Mouse (Mus musculus) urinary bladder, postnatal 36 days (tissue): Measurements from ENCODE around the gene Csta1.
"Not testable (repeated sequence)": the region's sequence is repeated elsewhere in the genome, so short reads cannot be mapped to it uniquely, and the experiment has no call there.

Source experiments
- DNase-seq, 2 experiments: peaks; one replicate each; pipeline ENCODE4 v3.0.0; 2022; ENCODE audit warnings: low spot score in 2 of 2, mixed read lengths in 1 of 2

The Csta1 gene

DNA sequence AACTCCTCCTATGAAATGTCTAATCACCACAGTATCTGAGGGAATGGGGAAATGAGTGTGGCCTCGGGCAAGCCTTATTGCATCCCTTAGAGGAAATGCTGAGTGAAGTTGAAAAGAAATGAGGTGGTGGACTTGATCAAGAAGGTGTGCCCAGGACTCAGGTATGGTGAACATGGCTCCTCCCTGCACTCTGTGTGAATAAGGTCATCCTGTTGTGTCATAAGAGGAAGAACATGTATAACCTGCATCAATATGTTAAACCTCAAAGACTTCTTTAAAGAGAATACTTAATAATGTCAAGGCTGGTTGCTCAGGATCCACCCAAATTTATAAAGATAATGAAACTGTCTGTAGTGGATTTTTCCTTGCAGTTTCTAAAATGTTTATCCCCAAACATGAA is at the start of gene Csta1:
Gene Csta1 (minus strand): TSS at position 101 of the 400 bp plus-strand sequence.
- no peak for DNase-seq

DNA sequence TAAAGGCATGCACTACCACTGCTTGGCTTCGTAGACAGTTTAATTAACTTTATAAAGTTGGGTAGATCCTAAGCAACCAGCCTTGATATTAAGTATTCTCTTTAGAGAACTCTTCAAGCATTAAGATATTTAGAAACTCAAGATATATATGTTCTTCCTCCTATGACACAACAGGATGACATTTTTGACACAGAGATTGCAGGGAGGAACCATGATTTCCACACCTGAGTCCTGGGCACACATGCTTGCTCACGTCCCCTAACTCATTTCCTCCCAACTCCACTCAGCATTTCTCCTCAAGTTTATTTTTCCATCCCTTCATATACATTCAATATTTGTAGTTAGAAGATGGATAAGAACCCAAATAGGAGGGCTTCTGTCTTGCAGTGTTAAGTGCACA is 48.9 kb upstream of the Csta1 start:
- DNase-seq = no peak

DNA sequence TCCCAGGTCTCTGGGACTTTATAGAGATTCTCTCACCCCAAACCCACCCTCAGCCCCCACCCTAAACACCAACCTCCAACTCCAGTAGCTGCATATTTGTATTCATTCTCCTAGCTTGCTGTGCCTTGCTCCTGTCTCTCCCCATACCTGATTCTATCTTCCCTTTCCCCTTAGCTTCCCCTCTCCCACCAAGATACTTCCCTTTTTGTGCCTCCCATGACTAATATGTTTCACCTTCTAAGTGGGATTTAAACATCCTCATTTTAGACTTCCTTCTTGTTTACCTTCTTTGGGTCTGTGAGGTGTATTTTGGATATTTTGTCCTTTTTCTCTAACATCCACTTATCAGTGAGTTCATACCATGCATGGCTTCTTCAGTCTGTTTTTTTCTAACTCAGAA is 45.1 kb upstream of the Csta1 start:
- no peak for DNase-seq

DNA sequence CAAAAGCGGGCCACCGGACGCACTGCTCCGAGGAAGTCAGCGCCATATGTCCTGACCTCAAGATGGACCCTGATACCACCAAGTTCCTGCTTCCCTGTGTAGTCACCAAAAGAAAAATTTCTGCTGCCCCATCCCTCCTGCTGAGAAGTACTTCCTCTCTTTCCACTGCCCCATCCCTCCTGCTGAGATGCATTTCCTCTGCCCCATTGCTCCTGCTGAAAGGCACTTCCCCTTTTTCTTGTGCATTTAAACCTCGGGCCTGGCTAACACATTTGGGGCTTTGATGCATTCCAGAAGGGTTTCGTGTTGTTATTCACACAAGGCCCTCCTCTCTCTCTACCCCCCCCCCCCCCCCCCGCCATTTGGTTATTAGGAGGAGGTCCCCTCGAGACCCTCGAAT is 36.8 kb upstream of the Csta1 start:
- DNase-seq = not testable (repeated sequence)

DNA sequence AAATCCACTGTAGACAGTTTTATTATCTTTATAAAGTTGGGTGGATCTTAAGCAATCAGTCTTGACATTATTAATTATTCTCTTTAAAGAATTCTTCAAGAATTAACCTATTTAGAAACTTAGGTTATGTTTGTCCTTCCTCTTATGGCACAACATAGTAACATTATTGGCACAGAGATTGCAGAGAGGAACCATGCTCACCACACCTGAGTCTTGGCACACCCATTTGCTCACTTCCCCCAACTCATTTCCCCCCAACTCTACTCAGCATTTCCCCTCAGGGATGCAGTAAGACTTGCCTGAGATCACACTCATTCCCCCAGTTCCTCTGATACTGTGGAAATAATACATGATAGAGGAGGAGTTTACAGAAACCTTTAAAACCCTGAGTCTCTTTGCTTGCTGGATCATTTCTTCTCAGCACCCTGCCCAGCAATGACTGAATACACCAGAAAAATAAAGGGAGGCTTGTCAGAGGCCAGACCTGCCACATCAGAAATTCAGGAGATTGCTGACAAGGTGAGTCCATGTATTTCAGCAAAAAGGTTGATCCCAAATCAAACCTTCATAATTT is 25.4 kb upstream of the Csta1 start, which contains the start of gene Stfa2l1:
Gene Stfa2l1 (plus strand): TSS at position 410 of the 574 bp plus-strand sequence.
- no peak for DNase-seq

DNA sequence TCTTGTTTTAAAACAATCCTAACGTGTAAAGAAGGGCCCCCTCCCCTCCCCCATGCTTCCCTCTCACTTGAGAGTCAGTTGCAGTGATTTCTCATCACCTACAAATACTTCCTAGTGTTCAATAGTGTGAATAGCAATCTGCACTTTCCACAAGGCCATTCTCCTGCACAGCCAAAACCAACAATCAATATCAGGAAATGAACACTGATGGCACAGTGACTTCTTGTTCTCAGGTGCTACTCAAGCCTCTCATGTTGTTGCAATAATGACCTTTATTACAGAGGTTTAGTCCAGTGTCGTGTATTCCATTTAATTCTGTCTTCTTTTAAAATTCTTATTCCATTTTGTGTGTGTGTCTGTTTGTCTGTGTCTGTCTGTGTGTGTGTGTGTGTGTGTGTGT is 7.2 kb upstream of the Csta1 start:
- DNase-seq = no peak

DNA sequence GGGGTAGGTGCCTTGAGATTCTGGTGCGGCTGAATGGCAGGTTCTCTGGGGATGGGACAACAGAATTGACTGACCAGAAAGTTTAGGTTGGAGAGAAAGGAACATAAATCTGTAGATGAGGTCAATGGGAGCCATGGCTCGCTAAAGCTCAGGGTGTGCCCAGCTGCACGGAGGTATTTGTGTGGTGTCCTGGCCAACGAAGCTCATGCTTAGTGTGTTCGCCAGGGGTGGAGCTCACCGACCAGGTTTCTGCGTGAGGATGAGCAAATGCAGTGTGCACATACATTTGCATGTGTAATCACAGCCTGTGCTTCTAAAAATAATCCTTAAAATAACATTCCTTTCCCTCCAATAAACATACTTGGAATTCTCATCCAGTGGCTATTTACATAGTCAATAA is 2.9 kb downstream of the Csta1 start:
- no peak for DNase-seq

DNA sequence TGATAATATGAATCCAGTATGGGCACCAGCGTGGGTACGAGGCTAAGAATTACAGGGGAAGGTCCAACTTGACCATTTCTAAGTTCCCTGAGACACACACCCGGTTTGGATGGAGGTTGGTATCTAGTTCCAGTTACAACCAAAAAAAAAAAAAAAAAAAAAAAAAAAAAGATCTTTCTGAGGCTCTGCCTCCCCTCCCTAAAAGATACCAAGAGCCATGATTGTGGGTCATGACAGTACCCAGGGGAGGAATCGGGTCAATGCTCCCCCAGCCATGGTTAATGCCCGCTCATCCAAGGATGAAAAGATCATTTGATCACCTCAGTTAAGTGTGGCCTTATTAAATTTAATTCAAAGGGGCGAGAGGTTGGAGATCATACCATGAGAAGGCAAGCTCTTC is 15.3 kb downstream of the Csta1 start:
- not testable (repeated sequence) for DNase-seq

DNA sequence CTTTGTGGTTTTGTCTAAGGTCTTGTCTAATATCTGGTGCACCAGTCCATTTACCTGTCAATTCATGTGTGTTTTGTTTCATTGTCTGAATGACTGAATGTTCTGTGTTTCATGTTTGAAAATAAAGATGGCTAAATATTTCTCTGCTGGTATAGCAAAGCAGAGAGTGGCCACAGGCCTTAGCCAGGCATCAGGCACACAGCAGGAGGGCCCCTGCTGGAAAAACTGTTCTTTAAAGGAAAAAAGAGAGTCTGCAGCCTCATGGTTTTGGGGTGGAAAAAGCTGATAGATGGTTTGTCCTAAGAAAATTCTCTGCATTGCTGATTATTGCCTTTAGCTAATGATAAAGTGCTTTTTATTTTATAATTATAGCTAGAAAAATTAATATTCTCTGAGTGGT is 19.6 kb downstream of the Csta1 start:
- DNase-seq = not testable (repeated sequence)

DNA sequence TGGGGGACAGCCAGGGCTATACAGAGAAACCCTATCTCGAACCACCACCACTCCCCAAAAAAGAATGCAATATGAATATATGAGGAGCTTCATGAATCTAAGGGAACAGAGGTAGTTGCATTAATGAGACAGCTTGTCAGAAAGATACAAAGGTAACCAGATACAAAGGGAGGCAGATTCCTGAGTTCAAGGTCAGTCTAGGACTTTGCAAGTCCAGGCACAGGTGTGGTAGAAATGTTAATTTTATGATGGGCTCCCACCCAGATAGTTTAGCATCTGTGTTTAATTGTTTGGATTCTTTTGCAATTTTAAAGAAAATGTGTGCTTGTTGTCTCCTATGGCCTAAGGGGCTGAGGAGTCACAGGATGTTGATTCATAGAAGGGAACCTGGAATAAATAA is 28.8 kb downstream of the Csta1 start:
- DNase-seq = no peak

DNA sequence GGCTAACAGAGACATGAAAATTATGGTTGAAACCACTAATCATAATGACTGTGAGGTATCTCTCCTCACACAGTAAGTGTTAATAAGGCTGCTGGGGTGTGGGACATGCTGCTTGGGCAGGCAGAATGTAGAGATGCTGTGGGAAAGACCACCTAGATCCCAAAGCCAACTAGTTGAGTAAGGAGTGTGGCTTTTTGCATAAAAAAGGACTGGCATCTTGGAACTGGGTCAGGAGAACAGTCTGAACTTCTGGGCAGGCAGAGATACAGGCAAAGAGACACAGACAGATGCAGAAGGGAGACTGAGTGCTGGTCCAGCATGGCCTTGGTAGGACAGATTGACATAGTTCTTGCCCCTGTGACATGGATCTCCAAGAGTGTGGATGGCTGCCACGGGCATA is 29.5 kb downstream of the Csta1 start:
- DNase-seq = no peak

DNA sequence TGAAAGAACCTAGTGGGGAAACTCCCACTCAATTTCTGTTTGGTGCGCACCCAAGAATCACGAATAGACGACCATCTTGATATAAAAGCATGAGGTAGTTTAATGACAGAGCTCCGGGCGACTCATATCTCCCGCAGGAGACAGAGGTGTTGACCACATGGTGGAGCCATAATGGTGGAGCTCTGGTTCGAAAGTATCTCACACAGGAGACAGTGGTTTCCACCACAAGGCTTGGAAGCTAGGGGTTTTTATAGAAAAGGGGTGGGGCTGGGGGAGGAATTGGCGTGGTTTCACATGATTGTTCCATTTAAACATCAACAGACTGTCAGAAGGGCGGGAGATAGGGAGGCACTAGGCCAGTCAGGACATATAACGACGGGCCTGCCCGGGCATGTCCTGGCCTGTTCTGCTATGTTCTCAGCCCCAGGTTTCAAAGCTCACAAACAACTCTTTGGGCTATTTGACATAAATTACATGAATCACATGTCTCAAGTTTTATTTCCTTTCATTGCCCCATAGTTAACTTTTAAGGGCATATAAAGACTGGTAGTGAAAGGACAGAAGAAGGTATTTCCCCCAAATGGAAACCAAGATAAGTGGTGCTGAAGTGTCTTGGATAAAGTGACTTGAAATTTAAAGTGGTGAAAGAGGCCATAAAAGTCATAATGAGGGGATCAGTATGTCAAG is 33.1 kb downstream of the Csta1 start:
- DNase-seq = not testable (repeated sequence)

DNA sequence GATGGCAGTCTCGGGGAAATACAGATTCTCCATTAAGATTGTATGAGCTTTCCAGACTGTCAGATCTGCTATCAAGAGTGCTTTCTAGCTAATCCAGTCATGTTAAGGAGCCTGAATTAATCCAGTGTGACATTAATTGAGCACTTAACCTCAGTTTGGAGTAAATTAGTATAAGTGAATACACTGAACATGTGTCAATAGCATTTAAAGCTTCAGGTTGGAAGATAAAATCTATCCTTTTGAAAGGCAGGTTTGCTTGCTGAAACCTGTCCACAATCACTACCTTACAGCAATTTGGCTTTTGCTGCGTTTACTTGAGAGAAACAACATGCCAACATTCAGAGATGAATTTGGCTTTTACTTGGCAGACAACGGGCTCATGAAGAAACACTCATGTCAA is 37.0 kb downstream of the Csta1 start:
- DNase-seq = no peak

DNA sequence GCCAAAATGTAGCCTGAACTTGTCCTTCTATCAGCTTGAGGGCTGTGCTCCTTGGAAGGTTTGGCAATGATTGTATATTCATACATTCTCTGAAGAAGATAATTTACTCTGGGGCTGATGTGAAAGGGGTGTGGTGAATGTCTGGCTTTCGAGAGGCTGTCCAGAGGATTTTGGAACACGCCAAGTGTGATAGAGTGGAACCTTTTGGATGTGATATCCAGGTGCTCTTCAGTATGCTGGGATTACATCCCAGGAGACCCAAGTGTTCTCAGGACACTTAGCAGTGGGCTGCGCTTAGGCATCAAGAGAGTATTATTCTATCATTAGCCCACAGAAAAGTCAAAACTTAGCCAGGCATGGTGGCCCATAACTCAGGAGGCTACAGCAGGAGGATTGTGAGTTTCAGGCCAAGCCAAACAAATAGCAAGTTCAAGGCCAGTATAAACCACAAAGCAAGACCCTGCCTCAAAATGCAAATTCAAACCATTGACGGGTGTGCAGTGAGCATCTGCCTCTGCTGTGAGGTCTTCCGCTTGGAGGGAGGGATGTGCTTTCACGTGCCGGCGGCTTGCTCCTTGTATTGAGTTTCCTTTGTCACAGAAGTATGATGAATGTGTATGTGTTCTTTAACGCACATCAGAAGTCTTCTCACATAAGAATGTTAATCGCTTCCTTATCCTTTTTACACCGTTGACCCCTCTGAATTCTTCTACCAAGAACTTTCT is 40.1 kb downstream of the Csta1 start:
- DNase-seq = no peak

DNA sequence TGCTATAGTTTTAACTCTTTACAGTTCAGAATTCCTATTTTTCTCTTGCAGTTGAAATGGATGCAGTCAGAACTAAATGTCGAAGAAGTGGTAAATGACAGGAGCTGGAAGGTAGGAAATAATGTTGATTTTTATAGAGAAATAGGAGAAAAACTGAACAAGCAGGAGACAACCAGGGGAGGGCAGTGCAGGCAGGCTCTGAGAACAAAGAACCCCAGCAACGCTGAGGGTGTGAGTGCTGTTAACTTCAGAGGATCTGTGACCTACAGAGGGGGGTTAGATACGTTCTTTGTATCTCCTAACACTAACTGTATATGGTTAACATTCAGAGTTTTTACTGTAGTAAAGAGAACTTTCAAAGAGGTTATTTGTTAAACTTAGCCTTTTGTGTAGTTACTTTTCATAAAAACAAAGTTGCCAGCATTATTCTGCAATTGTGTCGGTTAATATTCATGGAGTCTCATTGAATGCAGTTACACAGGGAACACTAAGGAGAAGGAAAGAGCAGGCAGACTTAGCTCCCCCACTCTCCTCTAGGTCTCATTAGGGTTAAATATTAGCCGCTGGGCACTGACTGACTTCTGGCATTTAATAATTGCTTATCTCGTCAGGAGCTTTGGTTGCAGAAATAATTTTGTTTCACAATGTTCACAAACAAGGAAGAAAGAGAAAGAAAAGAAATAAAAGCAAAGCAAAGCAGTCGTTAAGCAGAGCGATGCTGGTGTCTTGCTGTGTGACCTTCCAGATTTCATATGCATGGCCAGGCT is 41.0 kb downstream of the Csta1 start:
- DNase-seq = no peak

DNA sequence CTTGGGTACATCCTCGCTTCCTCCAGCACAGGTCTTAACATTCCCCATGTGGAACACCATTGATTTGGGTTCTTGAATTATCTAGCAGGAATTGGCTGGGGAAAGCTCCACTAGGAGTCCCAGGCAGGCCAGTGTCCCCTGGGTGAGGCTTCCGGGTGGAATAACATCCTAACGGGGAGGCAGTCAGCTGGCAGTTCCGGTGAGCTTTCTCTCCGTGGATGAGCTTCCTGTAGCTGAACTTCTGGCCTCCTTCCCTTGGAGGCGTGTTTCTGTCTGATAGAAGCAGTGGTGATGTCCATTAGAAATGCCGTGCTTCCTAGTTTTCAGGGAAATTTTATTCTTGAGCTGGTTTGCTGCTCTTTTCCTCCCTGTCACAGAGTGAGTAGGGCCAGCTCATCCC is 42.0 kb downstream of the Csta1 start:
- no peak for DNase-seq

DNA sequence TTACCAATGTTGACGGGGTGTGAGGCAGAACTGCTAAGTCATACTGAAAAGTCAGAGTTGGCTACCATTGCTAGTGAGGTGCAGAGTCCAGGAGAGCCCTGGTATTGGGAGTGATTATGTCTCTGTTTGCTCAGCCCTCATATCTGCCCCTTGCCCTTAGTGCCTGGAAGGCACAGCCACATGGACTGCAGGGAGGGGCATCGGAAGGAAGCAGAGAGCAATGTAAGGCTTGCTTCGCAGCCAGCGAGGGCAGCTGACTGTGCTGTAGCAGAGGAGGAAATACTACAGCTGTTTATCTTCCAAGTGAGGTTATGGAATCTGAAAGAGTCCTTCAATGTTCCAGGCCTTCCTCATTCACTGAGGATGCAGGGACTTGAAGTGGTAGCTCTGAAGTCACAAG is 43.2 kb downstream of the Csta1 start:
- DNase-seq = no peak

DNA sequence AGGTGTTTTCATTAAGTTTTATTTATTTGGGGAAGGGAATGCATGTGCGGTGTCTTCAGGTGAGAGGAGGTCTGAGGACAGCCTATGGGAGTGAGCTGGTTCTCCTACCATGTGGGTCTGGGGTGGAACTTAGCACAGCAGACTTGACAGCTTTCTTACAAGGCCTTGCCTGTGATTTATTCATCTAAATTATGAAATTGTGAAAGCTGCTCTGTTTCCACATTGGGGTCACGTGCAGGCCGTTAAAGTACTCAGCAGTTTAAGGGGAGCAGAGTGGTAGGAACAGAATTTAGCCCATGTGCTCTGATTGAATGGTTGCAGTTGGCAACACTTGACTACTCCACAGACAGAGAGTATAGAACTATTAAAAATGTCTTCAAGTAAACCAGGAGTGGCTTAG is 51.1 kb downstream of the Csta1 start:
- no peak for DNase-seq

DNA sequence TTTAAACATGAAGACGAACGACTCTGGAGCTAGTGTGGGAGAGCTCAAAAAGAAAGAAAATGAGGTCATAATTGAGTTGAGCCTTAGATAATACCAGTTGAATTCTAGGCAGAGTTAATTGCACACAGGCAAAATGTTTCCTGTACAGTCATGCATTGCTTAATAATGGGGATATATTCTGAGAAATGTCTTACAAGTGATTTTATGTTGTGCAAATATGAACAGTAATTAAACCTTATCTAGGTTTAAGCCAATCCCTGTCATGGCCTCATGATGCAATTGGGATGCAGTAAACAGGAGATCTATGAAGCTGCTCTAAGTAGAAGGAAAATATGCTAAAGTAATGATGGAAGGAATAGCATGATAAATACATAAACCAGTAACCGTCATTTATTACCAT is 56.3 kb downstream of the Csta1 start:
- no peak for DNase-seq

DNA sequence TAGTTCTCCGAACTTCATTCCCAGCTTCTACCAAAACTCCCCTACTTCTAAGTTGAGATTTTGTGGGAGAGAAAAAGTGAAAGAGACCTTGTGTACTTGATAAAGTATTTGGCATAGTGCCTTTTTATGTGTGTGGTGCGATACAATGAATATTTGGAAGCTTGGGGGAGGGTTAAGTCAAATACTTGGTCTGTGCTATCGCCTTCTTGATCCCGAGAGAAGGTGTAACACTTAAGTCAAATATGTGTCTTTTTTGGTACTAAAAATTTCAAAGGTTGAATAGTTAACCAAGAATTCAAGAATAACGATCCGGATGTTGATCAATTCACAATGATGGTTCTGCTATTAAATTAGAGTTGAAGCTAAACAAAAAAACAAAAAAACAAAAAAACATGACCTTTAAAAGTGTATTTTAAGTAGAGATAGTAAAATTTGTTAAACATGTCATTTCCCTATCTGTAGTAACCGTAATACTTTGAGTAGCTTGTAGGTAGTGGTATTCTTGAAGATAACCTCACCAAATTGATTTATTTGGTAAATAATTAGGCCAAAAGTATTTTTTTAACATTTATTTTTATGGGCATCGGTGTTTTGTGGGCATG is 58.5 kb downstream of the Csta1 start:
- DNase-seq = no peak

DNA sequence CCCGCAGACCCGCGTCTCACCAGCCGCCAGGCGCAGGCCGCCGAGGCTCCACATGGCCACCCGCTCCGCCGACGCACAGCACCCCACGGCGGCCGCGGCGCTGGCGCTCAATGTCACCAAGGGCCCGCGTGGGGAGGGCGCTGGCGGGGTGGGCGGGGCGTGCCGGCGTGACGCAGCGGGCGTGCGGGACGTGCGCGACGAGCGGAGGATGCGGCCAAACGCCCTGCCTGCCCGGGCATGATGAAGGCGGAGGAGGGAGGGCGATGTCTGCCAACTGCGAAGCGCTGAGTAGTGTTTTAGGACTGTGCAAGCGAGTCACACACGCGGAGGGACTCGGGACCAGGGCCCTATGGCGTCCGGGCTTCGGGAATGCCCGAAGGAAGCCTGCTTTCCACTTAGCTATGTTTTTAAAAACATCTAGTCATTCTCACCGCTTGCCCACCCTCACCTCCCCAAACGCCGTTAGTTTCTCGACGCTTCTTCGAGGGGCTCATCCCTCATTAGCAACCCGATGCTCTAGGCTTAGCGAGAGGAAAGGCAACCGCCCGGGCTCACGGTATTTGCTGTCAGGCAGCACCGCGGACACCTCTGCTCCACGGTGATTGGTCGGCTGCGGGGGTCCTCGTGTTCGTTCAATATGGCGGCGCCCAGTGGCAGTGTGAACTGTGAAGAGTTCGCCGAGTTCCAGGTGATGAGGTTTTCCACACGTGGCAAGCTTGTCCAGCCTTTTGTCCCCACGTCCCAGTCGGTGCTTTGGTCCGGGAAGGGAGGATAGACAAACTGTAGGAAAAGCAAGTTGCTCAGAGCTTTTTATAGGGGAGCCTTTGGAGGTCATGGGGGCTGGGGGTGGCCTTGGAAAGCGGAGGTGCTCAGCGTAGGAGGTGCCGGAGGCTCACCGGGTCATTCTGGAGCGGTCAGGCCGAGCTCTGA is 59.3 kb downstream of the Csta1 start, which contains the start of the genes Fam162a and Ccdc58:
Gene Fam162a (minus strand): TSS at position 145 of the 930 bp plus-strand sequence.
Gene Ccdc58 (plus strand): TSS at position 236 of the 930 bp plus-strand sequence.
- DNase-seq = peak; percentile 89 to 91
